Mouse (Mus musculus) inflammation-experienced regulatory T-cells, adult 6 months (primary cell): Measurements from ENCODE around the gene Ptcd2. TPM values are rescaled to one million over a fixed set of nuclear protein-coding genes. Genes with fewer than 3 reads are reported as not detected.

Source experiments
- ATAC-seq: one replicate; pipeline ENCODE4 v1.8.0; 2017
- polyA plus RNA-seq, 3 experiments: library from polyadenylated mRNA; unstranded; fragments of 100-300 nt; shearing (Covaris generic); gene quantifications; one replicate each; pipeline ENCODE4 v1.2.1; 2017

Gene Ptcd2
- polyA plus RNA-seq, 3 experiments from 2014 or later, result 52.3 to 62.0 (median 56.7) TPM

- ATAC-seq, result no peak
These were observed 40.7 kb downstream of the Ptcd2 start for GRCm38 (mm10) chr13:99303846-99304245.

- no peak for ATAC-seq
These were observed 44.6 kb downstream of the Ptcd2 start for GRCm38 (mm10) chr13:99299921-99300320.

- ATAC-seq, result no peak
These were observed 50.3 kb downstream of the Ptcd2 start for GRCm38 (mm10) chr13:99294176-99294575.

- no peak for ATAC-seq
These were observed 53.7 kb downstream of the Ptcd2 start for GRCm38 (mm10) chr13:99290766-99291165.

GRCm38 (mm10) chr13:99287786-99288185 is 56.7 kb downstream of the Ptcd2 start:
- ATAC-seq, result no peak

- no peak for ATAC-seq
These were observed 57.3 kb downstream of the Ptcd2 start for GRCm38 (mm10) chr13:99287207-99287606.

GRCm38 (mm10) chr13:99285241-99285640 is 59.3 kb downstream of the Ptcd2 start:
- ATAC-seq, result no peak

GRCm38 (mm10) chr13:99284400-99285160 is 59.9 kb downstream of the Ptcd2 start:
- no peak for ATAC-seq

- no peak for ATAC-seq
These were observed 60.6 kb downstream of the Ptcd2 start for GRCm38 (mm10) chr13:99283916-99284315.

GRCm38 (mm10) chr13:99282961-99283360 is 61.5 kb downstream of the Ptcd2 start:
- ATAC-seq, result no peak

GRCm38 (mm10) chr13:99279351-99279750 is 65.2 kb downstream of the Ptcd2 start:
- ATAC-seq, result no peak

GRCm38 (mm10) chr13:99278511-99278910 is 66.0 kb downstream of the Ptcd2 start:
- no peak for ATAC-seq

- no peak for ATAC-seq
These were observed 67.0 kb downstream of the Ptcd2 start for GRCm38 (mm10) chr13:99277521-99277920.

GRCm38 (mm10) chr13:99272046-99272445 is 72.5 kb downstream of the Ptcd2 start:
- no peak for ATAC-seq

Other genes starting within 250 kb of the Ptcd2 start
- gene Zfp366, start 159.9 kb downstream of the Ptcd2 start, polyA plus RNA-seq, result under 1 TPM in 1 of 3 experiments, not detected in 2; 0.20 TPM
- 10 to 100 TPM; 18.6 to 40.0 (median 25.5) TPM for gene Mrps27, start 81 bp upstream of the Ptcd2 start, polyA plus RNA-seq
- under 1 TPM in 2 of 3 experiments, not detected in 1; 0.12 to 0.36 TPM for gene Map1b, start 171.8 kb upstream of the Ptcd2 start, polyA plus RNA-seq